Mouse (Mus musculus) embryonic facial prominence, embryonic 14.5 days (tissue): Measurements from ENCODE around the gene Serpinb6b. TPM values are rescaled to one million over a fixed set of nuclear protein-coding genes. Genes with fewer than 3 reads are reported as not detected.
"Not testable (repeated sequence)": the region's sequence is repeated elsewhere in the genome, so short reads cannot be mapped to it uniquely, and the experiment has no call there.

ENCODE experiments used
- ATAC-seq: fragments of 200-750 bp; cut with Nextera tagmentation; 2 replicates; pipeline ENCODE4 v1.8.0; 2017; ENCODE audit warnings: low read depth, moderate number of reproducible peaks, moderate TSS enrichment
- DNase-seq: peaks from one replicate; pipeline ENCODE4 v3.0.0-alpha.2; 2015; ENCODE audit warnings: low spot score
- H3K27ac ChIP-seq: fragments of 300-500 bp; sonication (generic); replicated peaks from 2 replicates; pipeline ENCODE4 v1.5.1; 2014; ENCODE audit warnings: low read depth, mild to moderate bottlenecking, low read length, moderate library complexity
- H3K27me3 ChIP-seq: fragments of 300-500 bp; sonication (generic); replicated peaks from 2 replicates; pipeline ENCODE4 v1.6.1; 2014; ENCODE audit warnings: low read length; ENCODE audit not compliant: control insufficient read depth, insufficient read depth
- H3K36me3 ChIP-seq: fragments of 300-500 bp; sonication (generic); 2 replicates; pipeline ENCODE4 v1.6.1; 2014; ENCODE audit warnings: low read length, mixed read lengths; ENCODE audit not compliant: control insufficient read depth, insufficient read depth
- H3K4me1 ChIP-seq: fragments of 300-500 bp; sonication (generic); 2 replicates; pipeline ENCODE4 v1.6.1; 2014; ENCODE audit warnings: antibody characterized with exemption, low read length; ENCODE audit not compliant: control insufficient read depth, insufficient read depth
- H3K4me2 ChIP-seq: fragments of 300-500 bp; sonication (generic); 2 replicates; pipeline ENCODE4 v1.6.1; 2014; ENCODE audit warnings: low read depth, mild to moderate bottlenecking, low read length, moderate library complexity, mixed read lengths
- H3K4me3 ChIP-seq: fragments of 300-500 bp; sonication (generic); 2 replicates; pipeline ENCODE4 v1.5.1; 2014; ENCODE audit warnings: low read depth, mild to moderate bottlenecking, low read length
- H3K9ac ChIP-seq: fragments of 300-500 bp; sonication (generic); 2 replicates; pipeline ENCODE4 v1.6.1; 2014; ENCODE audit warnings: low read depth, mild to moderate bottlenecking, low read length, moderate library complexity, mixed read lengths
- H3K9me3 ChIP-seq: fragments of 300-500 bp; sonication (generic); 2 replicates; pipeline ENCODE4 v1.6.1; 2016; ENCODE audit warnings: low read length; ENCODE audit not compliant: control insufficient read depth
- WGBS: fragments of 180-500 bp; shearing (Covaris S2); extraction: QIAGEN DNeasy Blood & Tissue Kit; methylation state at CpG from one replicate; pipeline ENCODE4 v1.1.7; 2014; 5-methylcytosine and 5-hydroxymethylcytosine counted together
- polyA plus RNA-seq: library from polyadenylated mRNA; unstranded; fragments of >200 nt; fragmentation: Nextera tagmentation; extraction: Ambion mirVana; gene quantifications from 2 replicates; pipeline ENCODE4 v1.2.1, GENCODE M21; 2014

Gene Serpinb6b
- polyA plus RNA-seq, 1 experiment from 2014 or later = 3.0 TPM

DNA sequence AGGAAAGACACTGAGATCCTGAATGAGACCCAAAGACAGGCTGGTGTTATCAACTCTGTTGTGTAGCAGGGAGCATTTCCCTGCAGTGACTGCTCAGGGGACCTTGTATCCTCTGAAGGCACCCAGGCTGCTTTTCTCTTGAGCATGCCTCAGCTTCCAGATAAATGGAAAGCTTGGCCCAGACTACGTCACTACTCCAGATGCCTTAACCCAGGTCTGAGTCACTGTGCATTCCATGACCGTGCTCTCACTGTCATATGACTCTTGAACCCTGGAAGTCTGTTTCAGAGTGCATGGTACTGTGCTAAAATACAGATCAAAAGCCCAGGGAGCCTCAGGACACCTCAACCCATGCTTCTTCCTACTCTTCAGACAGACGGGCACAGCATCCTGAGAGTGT, 25.8 kb upstream of the Serpinb6b start:
- not testable (repeated sequence) for H3K27me3 ChIP-seq, H3K4me1 ChIP-seq, H3K27ac ChIP-seq, H3K36me3 ChIP-seq, H3K4me3 ChIP-seq, H3K4me2 ChIP-seq, ATAC-seq, H3K9ac ChIP-seq, DNase-seq, H3K9me3 ChIP-seq
- WGBS = 78% methylated on average over 3 of the region's 3 CpGs

DNA sequence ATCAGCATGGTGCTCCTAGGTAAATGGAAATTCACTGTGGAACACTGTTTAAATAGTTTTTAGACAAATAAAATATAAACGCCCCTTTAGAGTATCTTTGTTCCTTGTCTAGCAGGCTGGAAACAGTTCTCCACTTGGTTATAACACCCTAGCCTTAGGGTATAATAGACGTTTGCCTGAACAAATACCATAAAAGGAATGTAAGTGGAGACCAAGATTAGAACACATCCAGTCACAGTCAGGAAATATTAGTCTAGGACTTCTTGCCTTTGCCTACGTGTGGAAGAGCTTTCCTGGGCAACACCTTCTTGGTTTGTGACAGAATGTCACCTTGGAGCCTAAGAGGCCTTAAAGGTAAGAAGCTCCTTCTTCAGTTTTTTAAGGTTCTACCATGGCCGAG, 8.5 kb upstream of the Serpinb6b start:
- DNase-seq = no peak
- no peaks in the 10 kb centered on the region for H3K9me3 ChIP-seq
- H3K4me3 ChIP-seq = no peak overlapping the region
- no peaks in the 10 kb centered on the region for H3K27me3 ChIP-seq
- no peak overlapping the region for H3K27ac ChIP-seq
- WGBS = 54% methylated on average over 4 of the region's 4 CpGs
- no peak for ATAC-seq
- H3K4me2 ChIP-seq = no peak overlapping the region
- H3K9ac ChIP-seq = no peak overlapping the region
- no peaks in the 10 kb centered on the region for H3K4me1 ChIP-seq
- no peaks in the 10 kb centered on the region for H3K36me3 ChIP-seq

DNA sequence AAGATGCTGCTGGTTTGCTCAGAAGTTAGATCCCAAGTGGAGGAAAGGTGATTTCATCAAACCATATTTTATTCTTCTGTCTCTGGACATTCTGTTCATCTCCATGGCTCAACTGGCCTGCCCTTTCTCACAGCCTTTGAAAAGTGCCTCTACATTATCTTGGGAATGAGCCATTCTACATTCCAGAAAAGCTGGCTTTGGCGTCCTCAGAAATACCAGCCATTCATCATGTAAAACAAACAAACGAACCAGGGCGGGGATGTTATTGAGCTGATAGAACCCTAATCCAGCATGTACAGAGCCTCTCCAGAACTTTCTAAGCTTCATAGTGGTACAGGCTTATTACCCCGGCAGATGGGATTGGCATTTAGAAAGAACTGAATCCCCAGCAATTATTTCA, 7.1 kb upstream of the Serpinb6b start:
- Histone ChIP-seq H3K36me3 (no peaks in the 10 kb centered on the region), H3K4me3 (no peak overlapping the region), H3K27ac (no peak overlapping the region), H3K9ac (no peak overlapping the region), H3K4me2 (no peak overlapping the region), H3K4me1 (no peaks in the 10 kb centered on the region), H3K9me3 (no peaks in the 10 kb centered on the region), H3K27me3 (no peaks in the 10 kb centered on the region)
- WGBS = 72% methylated on average over 4 of the region's 4 CpGs
- ATAC-seq (no peak), DNase-seq (no peak)

GRCm38 (mm10) chr13:32958521-32958920, 6.5 kb upstream of the Serpinb6b start:
- H3K36me3 ChIP-seq, H3K27ac ChIP-seq, H3K9ac ChIP-seq, H3K4me2 ChIP-seq, H3K4me1 ChIP-seq, H3K9me3 ChIP-seq, DNase-seq, H3K4me3 ChIP-seq, H3K27me3 ChIP-seq, ATAC-seq: not testable (repeated sequence)
- 90% methylated on average over 7 of the region's 7 CpGs for WGBS

DNA sequence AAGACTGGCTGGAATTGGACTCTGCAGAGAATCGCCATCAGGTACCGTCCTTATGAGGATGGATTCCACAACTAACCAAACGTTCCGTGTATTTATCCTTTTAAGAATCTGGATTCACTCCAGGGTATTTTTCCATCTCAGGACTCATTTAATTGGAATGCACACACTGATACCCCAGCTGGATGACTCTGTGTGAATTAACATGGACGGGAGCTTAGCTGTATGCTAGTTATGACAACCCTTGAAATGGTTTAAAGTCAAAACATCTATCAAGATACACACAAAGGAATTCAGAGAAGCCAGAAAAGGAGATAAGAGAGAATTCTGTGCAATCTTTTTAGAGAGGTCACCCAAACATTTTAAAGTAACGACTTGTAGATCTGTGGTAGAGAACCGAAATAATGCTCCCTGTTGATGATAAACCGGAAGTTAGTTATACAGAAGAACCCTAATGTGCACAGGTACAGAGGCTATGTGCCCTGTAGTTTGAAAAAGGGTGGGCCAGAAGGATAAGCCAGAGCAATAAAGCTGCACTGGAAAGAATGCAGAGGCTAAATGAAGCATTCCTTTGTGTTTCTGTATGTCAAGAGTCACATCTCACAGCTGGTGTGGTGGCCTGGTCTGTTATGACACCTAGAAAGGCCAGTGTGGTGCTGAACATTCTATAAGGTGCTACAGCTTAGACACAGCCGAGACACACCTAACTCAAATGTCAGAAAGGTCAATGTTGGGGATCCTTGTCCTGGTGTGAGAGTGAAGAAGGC, 837 bp upstream of the Serpinb6b start:
- DNase-seq = peak; percentile 30
- Histone ChIP-seq H3K4me1 (peaks cover 6% of the 10 kb centered on the region), H3K9ac (no peak overlapping the region), H3K4me2 (no peak overlapping the region), H3K27me3 (no peaks in the 10 kb centered on the region), H3K4me3 (no peak overlapping the region), H3K9me3 (no peaks in the 10 kb centered on the region), H3K27ac (no peak overlapping the region), H3K36me3 (no peaks in the 10 kb centered on the region)
- ATAC-seq = no peak
- 75% methylated on average over 9 of the region's 9 CpGs for WGBS

- Histone ChIP-seq H3K36me3 (no peaks in the 10 kb centered on the region), H3K4me3 (no peak overlapping the region), H3K4me1 (peaks cover 6% of the 10 kb centered on the region), H3K27me3 (no peaks in the 10 kb centered on the region), H3K9me3 (no peaks in the 10 kb centered on the region), H3K27ac (no peak overlapping the region), H3K4me2 (no peak overlapping the region), H3K9ac (no peak overlapping the region)
- DNase-seq (no peak), ATAC-seq (no peak)
- 53% methylated on average over 5 of the region's 5 CpGs for WGBS
These were observed 1.1 kb downstream of the Serpinb6b start for GRCm38 (mm10) chr13:32966116-32966515.

DNA sequence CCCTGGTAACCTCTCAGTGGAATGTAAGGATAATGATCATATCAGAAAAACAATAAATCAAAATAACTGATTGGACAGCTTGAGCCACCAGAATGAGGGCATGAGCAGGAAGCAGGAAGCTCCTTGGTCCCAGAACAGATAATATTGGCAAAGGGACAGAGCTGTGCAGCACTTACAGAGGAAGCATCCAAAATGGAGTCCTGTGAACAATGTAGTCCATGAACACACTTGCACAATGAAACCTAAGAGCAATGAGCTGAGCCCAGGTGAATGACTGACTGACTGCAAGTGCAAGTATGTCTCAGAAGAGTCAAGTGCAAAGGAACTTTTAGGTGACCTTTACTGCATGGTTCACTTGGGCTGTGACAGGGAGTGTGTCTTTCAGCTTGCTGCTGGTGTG, 2.2 kb downstream of the Serpinb6b start:
- Histone ChIP-seq H3K4me1 (peaks cover 6% of the 10 kb centered on the region), H3K9ac (no peak overlapping the region), H3K27ac (no peak overlapping the region), H3K36me3 (no peaks in the 10 kb centered on the region), H3K4me2 (no peak overlapping the region), H3K4me3 (no peak overlapping the region), H3K27me3 (no peaks in the 10 kb centered on the region), H3K9me3 (no peaks in the 10 kb centered on the region)
- ATAC-seq = no peak
- no peak for DNase-seq

DNA sequence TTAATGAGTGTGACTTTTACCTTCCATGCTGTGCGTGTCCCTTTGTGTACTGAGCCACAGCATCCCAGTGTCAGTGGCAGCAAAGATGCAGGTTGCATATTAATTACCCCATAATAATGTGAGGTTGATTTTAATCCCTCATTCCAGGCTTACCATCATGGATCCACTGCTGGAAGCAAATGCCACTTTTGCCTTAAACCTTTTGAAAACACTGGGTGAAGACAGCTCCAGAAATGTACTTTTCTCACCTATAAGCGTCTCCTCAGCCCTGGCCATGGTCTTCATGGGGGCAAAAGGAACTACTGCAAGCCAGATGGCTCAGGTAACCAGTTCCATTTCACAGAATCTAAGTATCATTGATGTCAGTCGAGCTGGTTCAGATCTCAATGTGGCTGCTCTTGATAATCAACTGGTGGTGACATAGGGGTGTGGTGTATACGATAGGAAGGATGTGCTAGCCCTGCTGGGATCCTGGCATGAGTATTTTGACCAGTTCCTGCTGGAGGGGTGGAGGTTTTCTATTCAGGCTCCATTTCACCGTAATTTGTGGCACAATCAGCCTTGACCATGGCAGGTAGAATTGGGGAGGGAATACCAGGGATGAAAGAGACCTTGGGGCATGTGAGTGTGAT, 3.5 kb downstream of the Serpinb6b start:
- Histone ChIP-seq H3K27ac (no peak overlapping the region), H3K9ac (no peak overlapping the region), H3K4me3 (no peak overlapping the region), H3K9me3 (no peaks in the 10 kb centered on the region), H3K4me1 (peaks cover 6% of the 10 kb centered on the region), H3K36me3 (no peaks in the 10 kb centered on the region), H3K4me2 (no peak overlapping the region), H3K27me3 (no peaks in the 10 kb centered on the region)
- ATAC-seq (no peak), DNase-seq (no peak)
- WGBS = 73% methylated on average over 5 of the region's 5 CpGs
